Mouse (Mus musculus) lung, postnatal 25 days (tissue): ENCODE measurements around the gene Olfr913.

Source experiments
- DNase-seq: peaks from one replicate; pipeline ENCODE4 v3.0.0; 2022; ENCODE audit warnings: low spot score

Gene Olfr913

GRCm38 (mm10) chr9:38592459-38592858 is at the start of gene Olfr913:
Gene Olfr913, plus strand, starts transcription at chr9:38592759.
- DNase-seq, result no peak

GRCm38 (mm10) chr9:38579878-38580277 is 12.7 kb upstream of the Olfr913 start, which contains the start of gene Olfr912:
Gene Olfr912, plus strand, starts transcription at chr9:38580178.
- DNase-seq, result no peak

- no peak for DNase-seq
These were observed 1.5 kb upstream of the Olfr913 start for GRCm38 (mm10) chr9:38591056-38591455.

GRCm38 (mm10) chr9:38604802-38605201 is 12.2 kb downstream of the Olfr913 start, which contains the start of gene Olfr914:
Gene Olfr914, plus strand, starts transcription at chr9:38605102.
- no peak for DNase-seq

GRCm38 (mm10) chr9:38632406-38632805 is 39.8 kb downstream of the Olfr913 start:
- DNase-seq, result no peak
